Mouse (Mus musculus) limb, embryonic 13.5 days (tissue): ENCODE measurements around the gene Hist1h4f. TPM values are rescaled to one million over a fixed set of nuclear protein-coding genes. Genes with fewer than 3 reads are reported as not detected.

Experiments
- ATAC-seq: fragments of 200-750 bp; cut with Nextera tagmentation; 2 replicates; pipeline ENCODE4 v1.8.0; 2017; ENCODE audit warnings: low read depth, moderate number of reproducible peaks, moderate TSS enrichment; ENCODE audit not compliant: low FRiP score
- H3K27ac ChIP-seq: fragments of 300-500 bp; sonication (generic); 2 replicates; pipeline ENCODE4 v1.5.1; 2015; ENCODE audit warnings: inconsistent platforms, mild to moderate bottlenecking, moderate library complexity
- H3K27me3 ChIP-seq: fragments of 300-500 bp; sonication (generic); 2 replicates; pipeline ENCODE4 v1.6.1; 2015; ENCODE audit warnings: mild to moderate bottlenecking, inconsistent platforms
- H3K36me3 ChIP-seq: fragments of 300-500 bp; sonication (generic); 2 replicates; pipeline ENCODE4 v1.6.1; 2015; ENCODE audit warnings: inconsistent platforms, mild to moderate bottlenecking, moderate library complexity
- H3K4me1 ChIP-seq: fragments of 300-500 bp; sonication (generic); 2 replicates; pipeline ENCODE4 v1.6.1; 2015; ENCODE audit warnings: inconsistent platforms
- H3K4me2 ChIP-seq: fragments of 300-500 bp; sonication (generic); replicated peaks from 2 replicates; pipeline ENCODE4 v1.6.1; 2015; ENCODE audit warnings: inconsistent platforms, mild to moderate bottlenecking, moderate library complexity
- H3K4me3 ChIP-seq: fragments of 300-500 bp; sonication (generic); 2 replicates; pipeline ENCODE4 v1.5.1; 2015; ENCODE audit warnings: moderate library complexity, mild to moderate bottlenecking, inconsistent platforms
- H3K9ac ChIP-seq: fragments of 300-500 bp; sonication (generic); 2 replicates; pipeline ENCODE4 v1.6.1; 2015; ENCODE audit warnings: mild to moderate bottlenecking, inconsistent platforms
- H3K9me3 ChIP-seq: fragments of 300-500 bp; sonication (generic); 2 replicates; pipeline ENCODE4 v1.6.1; 2016; ENCODE audit warnings: inconsistent platforms
- WGBS: fragments of 180-500 bp; shearing (Covaris S2); methylation state at CpG from one replicate; pipeline ENCODE4 v1.1.7; 2015; 5-methylcytosine and 5-hydroxymethylcytosine counted together
- microRNA-seq: library from miRNA; unstranded; fragments of <30 nt; microRNA quantifications from one replicate; pipeline ENCODE4, GENCODE M21; 2016
- polyA plus RNA-seq: library from polyadenylated mRNA; unstranded; fragments of >200 nt; fragmentation: Nextera tagmentation; extraction: Ambion mirVana; gene quantifications from 2 replicates; pipeline ENCODE4 v1.2.1, GENCODE M21; 2015

Gene Hist1h4f
- polyA plus RNA-seq, 1 experiment from 2014 or later, result 1.9 TPM

- no peak overlapping the region for H3K9ac ChIP-seq
- H3K4me1 ChIP-seq, result peaks cover 15% of the 10 kb centered on the region
- no peaks in the 10 kb centered on the region for H3K27me3 ChIP-seq
- peak overlapping the region; percentile 61 for H3K4me2 ChIP-seq
- WGBS, result 29% methylated on average over 14 of the region's 14 CpGs
- no peaks in the 10 kb centered on the region for H3K9me3 ChIP-seq
- no peaks in the 10 kb centered on the region for H3K36me3 ChIP-seq
- H3K27ac ChIP-seq, result no peak overlapping the region
- no peak for ATAC-seq
- H3K4me3 ChIP-seq, result no peak overlapping the region
These were observed 44.5 kb downstream of the Hist1h4f start for GRCm38 (mm10) chr13:23506819-23507515.

- no peak overlapping the region for H3K27ac ChIP-seq
- H3K4me3 ChIP-seq, result peak overlapping the region; percentile 33
- no peaks in the 10 kb centered on the region for H3K27me3 ChIP-seq
- H3K36me3 ChIP-seq, result no peaks in the 10 kb centered on the region
- ATAC-seq, result no peak
- peaks cover 18% of the 10 kb centered on the region for H3K4me1 ChIP-seq
- H3K9me3 ChIP-seq, result no peaks in the 10 kb centered on the region
- H3K4me2 ChIP-seq, result peak overlapping the region; percentile 61
- 8% methylated on average over 13 of the region's 13 CpGs for WGBS
- no peak overlapping the region for H3K9ac ChIP-seq
These were observed 45.1 kb downstream of the Hist1h4f start for GRCm38 (mm10) chr13:23506351-23506750.

- H3K4me1 ChIP-seq, result peaks cover 18% of the 10 kb centered on the region
- H3K9me3 ChIP-seq, result no peaks in the 10 kb centered on the region
- no peak for ATAC-seq
- no peaks in the 10 kb centered on the region for H3K36me3 ChIP-seq
- H3K27me3 ChIP-seq, result no peaks in the 10 kb centered on the region
- H3K4me2 ChIP-seq, result peak overlapping the region; percentile 61
- peak overlapping the region; percentile 51 for H3K9ac ChIP-seq
- peak overlapping the region; percentile 28; the same call in 1 of the 2 replicates for H3K27ac ChIP-seq
- H3K4me3 ChIP-seq, result peak overlapping the region; percentile 33
- WGBS, result 8% methylated on average over 14 of the region's 14 CpGs
These were observed 45.6 kb downstream of the Hist1h4f start for GRCm38 (mm10) chr13:23505662-23506345.

- H3K27ac ChIP-seq, result no peak overlapping the region
- H3K36me3 ChIP-seq, result no peaks in the 10 kb centered on the region
- H3K4me2 ChIP-seq, result peak overlapping the region; percentile 27
- peaks cover 26% of the 10 kb centered on the region for H3K4me1 ChIP-seq
- no peak for ATAC-seq
- no peak overlapping the region for H3K9ac ChIP-seq
- WGBS, result under 1% methylated on average over 9 of the region's 9 CpGs
- no peak overlapping the region for H3K4me3 ChIP-seq
- no peaks in the 10 kb centered on the region for H3K27me3 ChIP-seq
- H3K9me3 ChIP-seq, result no peaks in the 10 kb centered on the region
These were observed 47.7 kb downstream of the Hist1h4f start for GRCm38 (mm10) chr13:23503797-23504196.

GRCm38 (mm10) chr13:23502916-23503315 lies 48.5 kb downstream of the Hist1h4f start:
- H3K4me2 ChIP-seq, result no peak overlapping the region
- no peak overlapping the region for H3K9ac ChIP-seq
- H3K36me3 ChIP-seq, result no peaks in the 10 kb centered on the region
- ATAC-seq, result no peak
- no peaks in the 10 kb centered on the region for H3K27me3 ChIP-seq
- WGBS, result 51% methylated on average over 4 of the region's 4 CpGs
- no peaks in the 10 kb centered on the region for H3K9me3 ChIP-seq
- no peak overlapping the region for H3K4me3 ChIP-seq
- H3K4me1 ChIP-seq, result peaks cover 35% of the 10 kb centered on the region
- no peak overlapping the region for H3K27ac ChIP-seq

GRCm38 (mm10) chr13:23502031-23502567 lies 49.3 kb downstream of the Hist1h4f start:
- H3K9me3 ChIP-seq, result no peaks in the 10 kb centered on the region
- H3K36me3 ChIP-seq, result no peaks in the 10 kb centered on the region
- no peak overlapping the region for H3K9ac ChIP-seq
- H3K4me2 ChIP-seq, result peak overlapping the region; percentile 43
- WGBS, result 30% methylated on average over 9 of the region's 9 CpGs
- peaks cover 38% of the 10 kb centered on the region for H3K4me1 ChIP-seq
- ATAC-seq, result no peak
- H3K27ac ChIP-seq, result no peak overlapping the region
- H3K27me3 ChIP-seq, result peaks cover 2% of the 10 kb centered on the region; the same call in 1 of the 2 replicates
- H3K4me3 ChIP-seq, result peak overlapping the region; percentile 8; the same call in 1 of the 2 replicates

- Histone ChIP-seq H3K36me3 (no peaks in the 10 kb centered on the region), H3K9me3 (no peaks in the 10 kb centered on the region), H3K4me3 (peak overlapping the region; percentile 8), H3K4me2 (peak overlapping the region; percentile 43), H3K27me3 (peaks cover 3% of the 10 kb centered on the region; the same call in 1 of the 2 replicates), H3K4me1 (peaks cover 38% of the 10 kb centered on the region), H3K27ac (no peak overlapping the region), H3K9ac (no peak overlapping the region)
- WGBS, result 24% methylated on average over 5 of the region's 5 CpGs
- ATAC-seq, result no peak
These were observed 49.9 kb downstream of the Hist1h4f start for GRCm38 (mm10) chr13:23501511-23501910.

Small RNAs within 50 kb of the gene (microRNA-seq; reads per million reads assigned to microRNA genes)
- gene Gm44297, result not detected
- not detected for gene Gm44359
- gene Gm44394, result not detected
- gene n-TStga1, result 1.0 reads per million

Other genes with a start within 250 kb of the Hist1h4f start
- gene Zfp322a, start 182.4 kb downstream of the Hist1h4f start, polyA plus RNA-seq, result 65.0 and 70.3 TPM in 2 replicates
- gene Abt1, start 127.8 kb downstream of the Hist1h4f start, polyA plus RNA-seq, result 13.4 and 14.8 TPM in 2 replicates
- 0.19 and 0.45 TPM in 2 replicates for gene Btn1a1, start 85.7 kb downstream of the Hist1h4f start, polyA plus RNA-seq
- 1.4 and 1.5 TPM in 2 replicates for gene Btn2a2, start 62.8 kb downstream of the Hist1h4f start, polyA plus RNA-seq
- 4.1 and 8.4 TPM in 2 replicates for gene Hist1h4h, start 20.6 kb downstream of the Hist1h4f start, polyA plus RNA-seq
- gene Hist1h2af, start 17.7 kb downstream of the Hist1h4f start, polyA plus RNA-seq, result 9.3 and 10.0 TPM in 2 replicates
- gene Hist1h3g, start 16.2 kb downstream of the Hist1h4f start, polyA plus RNA-seq, result 9.8 and 10.9 TPM in 2 replicates
- 0.74 and 1.0 TPM in 2 replicates for gene Hist1h2bh, start 8.3 kb downstream of the Hist1h4f start, polyA plus RNA-seq
- 1.5 and 1.7 TPM in 2 replicates for gene Hist1h3f, start 7.6 kb downstream of the Hist1h4f start, polyA plus RNA-seq
- gene Hist1h1d, start 1.6 kb upstream of the Hist1h4f start, polyA plus RNA-seq, result 0.46 and 0.51 TPM in 2 replicates
- gene Hist1h3e, start 10.7 kb upstream of the Hist1h4f start, polyA plus RNA-seq, result 8.2 and 8.9 TPM in 2 replicates
- 110 and 115 TPM in 2 replicates for gene Hist1h2ae, start 19.6 kb upstream of the Hist1h4f start, polyA plus RNA-seq
- 11.2 and 14.4 TPM in 2 replicates for gene Hist1h2bg, start 19.7 kb upstream of the Hist1h4f start, polyA plus RNA-seq
- 9.1 and 16.5 TPM in 2 replicates for gene Hist1h2bf, start 22.5 kb upstream of the Hist1h4f start, polyA plus RNA-seq
- 1.0 and 3.0 TPM in 2 replicates for gene Hist1h2ad, start 22.7 kb upstream of the Hist1h4f start, polyA plus RNA-seq
- 7.8 and 8.4 TPM in 2 replicates for gene Hist1h3d, start 24.1 kb upstream of the Hist1h4f start, polyA plus RNA-seq
- gene Hist1h4d, start 29.9 kb upstream of the Hist1h4f start, polyA plus RNA-seq, result 126 and 130 TPM in 2 replicates
- gene Hist1h2be, start 69.5 kb upstream of the Hist1h4f start, polyA plus RNA-seq, result 2.0 and 2.5 TPM in 2 replicates
- gene Hist1h1e, start 70.9 kb upstream of the Hist1h4f start, polyA plus RNA-seq, result 19.9 and 21.1 TPM in 2 replicates
- 1.00 and 1.3 TPM in 2 replicates for gene Hist1h2ac, start 132.3 kb upstream of the Hist1h4f start, polyA plus RNA-seq
- gene Hist1h2bc, start 132.6 kb upstream of the Hist1h4f start, polyA plus RNA-seq, result 35.3 and 35.7 TPM in 2 replicates
- 0.36 and 0.43 TPM in 2 replicates for gene Hist1h1t, start 144.2 kb upstream of the Hist1h4f start, polyA plus RNA-seq
- 9.0 and 10.3 TPM in 2 replicates for gene Hist1h4c, start 146.8 kb upstream of the Hist1h4f start, polyA plus RNA-seq
- gene Hfe, start 159.2 kb upstream of the Hist1h4f start, polyA plus RNA-seq, result 5.2 and 5.5 TPM in 2 replicates
- gene Hist1h1c, start 187.2 kb upstream of the Hist1h4f start, polyA plus RNA-seq, result 22.0 and 23.8 TPM in 2 replicates
- gene Hist1h3c, start 194.0 kb upstream of the Hist1h4f start, polyA plus RNA-seq, result 17.7 and 20.6 TPM in 2 replicates
- gene Hist1h2bb, start 195.1 kb upstream of the Hist1h4f start, polyA plus RNA-seq, result 2.2 and 3.1 TPM in 2 replicates
- gene Hist1h2ab, start 199.5 kb upstream of the Hist1h4f start, polyA plus RNA-seq, result 47.8 and 56.8 TPM in 2 replicates
- gene Hist1h3b, start 200.6 kb upstream of the Hist1h4f start, polyA plus RNA-seq, result 14.7 and 16.3 TPM in 2 replicates
- gene Hist1h4b, start 205.4 kb upstream of the Hist1h4f start, polyA plus RNA-seq, result 7.2 and 13.5 TPM in 2 replicates
- gene Hist1h4a, start 209.6 kb upstream of the Hist1h4f start, polyA plus RNA-seq, result 0.65 TPM in 1 of 2 replicates, not detected in the other
- 11.8 and 14.9 TPM in 2 replicates for gene Hist1h3a, start 210.7 kb upstream of the Hist1h4f start, polyA plus RNA-seq
- 4.3 and 6.0 TPM in 2 replicates for gene Hist1h1a, start 212.0 kb upstream of the Hist1h4f start, polyA plus RNA-seq
- gene Trim38, start 218.3 kb upstream of the Hist1h4f start, polyA plus RNA-seq, result not detected in 2 replicates